Mouse (Mus musculus) embryo, embryonic 11.5 days (tissue): ENCODE data around the gene Lta.

Source experiments
- DNase-seq: peaks from one replicate; pipeline ENCODE4 v3.0.0-alpha.2; 2012; ENCODE audit warnings: low read depth, low spot score

Lta gene

GRCm38 (mm10) chr17:35209785-35210535 lies 4.8 kb upstream of the Lta start:
- DNase-seq, result no peak

DNA sequence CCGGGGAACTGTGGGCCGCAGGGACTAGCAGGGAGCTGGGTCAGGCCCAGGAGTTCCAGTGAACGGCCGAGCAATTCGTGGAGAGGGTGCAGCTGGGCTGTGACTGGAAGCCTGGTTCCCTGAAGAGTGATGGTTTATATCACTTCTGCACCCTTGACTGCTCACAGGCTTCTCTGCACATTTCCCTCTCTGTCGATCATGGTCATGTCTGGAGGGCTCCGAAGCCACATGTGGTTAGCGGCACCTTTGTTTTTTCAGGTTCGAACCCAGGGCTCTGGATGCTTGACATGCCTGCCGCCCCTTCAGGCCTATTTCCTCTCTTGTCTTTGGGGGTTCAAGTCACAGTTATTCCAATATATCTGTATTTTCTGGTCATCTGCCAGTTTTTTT lies 224 bp upstream of the Lta start:
- no peak for DNase-seq

GRCm38 (mm10) chr17:35202442-35202841 lies 2.7 kb downstream of the Lta start:
- DNase-seq, result no peak

- no peak for DNase-seq
These were observed 3.4 kb downstream of the Lta start, which contains the start of gene Tnf for GRCm38 (mm10) chr17:35201787-35202186. Tnf (minus strand) TSS chr17:35202007.

DNA sequence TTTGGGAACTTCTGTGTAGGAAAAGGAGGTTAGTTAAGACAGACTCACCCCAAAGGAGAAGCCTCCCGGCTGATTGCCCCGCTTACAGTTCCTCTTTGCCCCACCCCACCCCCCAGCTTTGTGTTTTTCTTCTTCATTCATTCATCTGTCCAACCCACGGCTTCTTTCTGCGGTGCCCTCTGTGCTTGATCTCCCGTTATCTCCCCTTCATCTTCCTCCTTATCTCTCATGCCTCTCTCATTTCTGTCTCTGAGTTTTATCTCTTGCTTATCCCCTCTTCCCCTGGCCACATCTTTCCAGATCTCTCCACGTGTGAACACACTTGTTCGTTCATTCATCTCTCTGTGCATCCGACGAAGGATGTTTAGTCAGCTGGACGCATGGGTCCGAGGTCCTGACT lies 4.0 kb downstream of the Lta start:
- no peak for DNase-seq

- DNase-seq, result no peak
These were observed 4.8 kb downstream of the Lta start for GRCm38 (mm10) chr17:35200398-35200797.

GRCm38 (mm10) chr17:35198946-35199345 lies 6.2 kb downstream of the Lta start:
- no peak for DNase-seq

- no peak for DNase-seq
These were observed 7.1 kb downstream of the Lta start for GRCm38 (mm10) chr17:35198029-35198428.

DNA sequence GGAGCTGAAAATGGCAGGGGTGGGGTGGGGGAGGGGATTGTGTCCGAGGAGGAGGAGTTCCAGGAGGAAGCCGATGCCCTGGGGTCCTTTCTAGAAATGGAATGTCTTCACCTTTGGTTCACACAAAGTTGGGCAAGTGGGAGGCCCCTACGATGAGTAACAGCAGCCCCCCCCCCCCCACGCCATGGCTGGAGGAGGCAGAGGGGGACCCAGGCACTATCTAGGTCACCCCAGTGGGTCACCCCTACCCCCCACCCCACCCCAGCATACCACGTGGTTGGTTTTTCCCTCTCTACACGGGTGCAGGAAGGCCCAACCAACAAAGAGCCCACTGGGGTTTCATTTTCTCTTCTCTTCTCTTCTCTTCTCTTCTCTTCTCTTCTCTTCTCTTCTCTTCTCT lies 8.0 kb downstream of the Lta start:
- DNase-seq, result no peak

GRCm38 (mm10) chr17:35196321-35196641 lies 8.9 kb downstream of the Lta start:
- no peak for DNase-seq

GRCm38 (mm10) chr17:35195631-35196320 lies 9.4 kb downstream of the Lta start:
- DNase-seq, result peak; percentile 45

DNA sequence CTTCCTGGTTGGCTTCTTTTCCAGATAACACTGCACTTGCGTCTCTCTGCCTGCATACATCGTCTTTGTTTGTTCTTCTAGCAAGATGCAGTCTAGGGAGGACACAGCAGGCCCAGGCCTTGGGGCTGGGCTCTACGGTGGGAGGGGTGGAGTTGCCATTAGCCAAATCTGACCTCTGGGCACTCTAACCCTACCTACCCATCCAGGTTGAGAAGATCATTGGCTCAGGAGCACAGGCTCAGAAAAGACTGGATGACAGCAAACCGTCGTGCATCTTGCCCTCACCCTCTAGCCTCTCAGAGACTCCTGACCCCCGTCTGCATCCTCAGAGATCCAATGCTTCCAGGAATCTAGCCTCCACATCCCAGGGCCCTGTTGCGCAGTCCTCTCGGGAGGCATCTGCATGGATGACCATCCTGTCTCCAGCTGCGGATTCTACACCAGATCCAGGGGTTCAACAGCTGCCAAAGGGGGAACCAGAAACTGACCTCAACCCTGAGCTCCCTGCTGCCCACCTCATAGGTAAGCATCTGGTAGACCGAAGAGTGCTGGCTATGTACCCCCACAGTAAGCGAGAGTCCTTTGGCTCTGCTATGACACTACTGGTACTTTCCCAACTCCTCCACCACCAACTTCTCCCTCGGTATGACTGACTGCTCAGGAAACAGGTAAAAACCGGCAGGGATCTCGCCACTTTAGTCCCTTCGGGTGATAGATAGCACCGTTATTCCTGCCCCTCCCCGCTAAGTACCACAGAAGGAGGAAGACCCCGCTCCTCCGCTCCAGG lies 10.1 kb downstream of the Lta start:
- DNase-seq, result no peak

- no peak for DNase-seq
These were observed 11.0 kb downstream of the Lta start, which contains the start of gene Ltb for GRCm38 (mm10) chr17:35193881-35194843. Ltb (plus strand) TSS chr17:35194439.

DNA sequence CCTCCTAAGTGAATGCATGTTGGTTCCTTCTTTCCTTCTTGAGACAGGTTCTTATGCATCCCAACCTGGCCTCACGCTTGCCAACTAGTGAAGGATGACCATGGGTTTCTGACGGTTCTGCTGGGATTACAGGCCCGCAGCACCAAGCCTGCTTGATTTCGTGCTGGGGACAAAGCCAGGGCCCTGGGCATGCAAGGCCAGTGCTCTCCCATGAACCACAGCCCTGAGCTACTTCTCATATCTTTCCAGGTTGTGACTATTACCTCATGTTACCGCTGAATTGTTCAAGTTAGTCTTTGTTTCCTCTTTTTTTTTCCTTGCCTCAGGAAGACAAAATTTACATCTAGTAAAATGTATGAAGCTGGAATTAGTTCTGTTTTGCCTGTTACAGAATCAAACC lies 12.2 kb downstream of the Lta start:
- no peak for DNase-seq

GRCm38 (mm10) chr17:35191723-35192122 lies 13.4 kb downstream of the Lta start:
- DNase-seq, result no peak

GRCm38 (mm10) chr17:35190096-35190495 lies 15.1 kb downstream of the Lta start:
- no peak for DNase-seq

GRCm38 (mm10) chr17:35189186-35189585 lies 16.0 kb downstream of the Lta start:
- no peak for DNase-seq

GRCm38 (mm10) chr17:35187959-35188610 lies 17.1 kb downstream of the Lta start, which contains the start of gene Lst1:
Lst1 (minus strand) TSS chr17:35188439.
- no peak for DNase-seq

DNA sequence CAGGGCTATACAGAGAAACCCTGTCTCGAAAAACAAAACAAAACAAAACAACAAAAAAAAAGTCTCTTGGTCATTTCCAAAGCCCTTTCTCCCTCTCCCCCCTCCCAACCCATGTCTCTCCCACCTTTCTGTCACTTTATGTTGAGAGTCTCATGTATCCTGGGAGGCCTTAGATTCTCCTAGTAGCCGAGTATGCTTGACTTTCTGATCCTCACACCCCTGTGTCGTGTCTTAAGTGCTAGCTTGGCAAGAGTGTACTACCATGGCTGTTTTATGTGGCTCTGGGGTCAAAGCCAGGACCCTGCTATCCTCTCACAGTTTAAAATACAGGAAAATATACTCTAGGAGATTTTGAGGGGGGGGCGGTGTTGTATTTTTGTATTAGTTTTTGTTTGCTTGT lies 17.8 kb downstream of the Lta start:
- no peak for DNase-seq

DNA sequence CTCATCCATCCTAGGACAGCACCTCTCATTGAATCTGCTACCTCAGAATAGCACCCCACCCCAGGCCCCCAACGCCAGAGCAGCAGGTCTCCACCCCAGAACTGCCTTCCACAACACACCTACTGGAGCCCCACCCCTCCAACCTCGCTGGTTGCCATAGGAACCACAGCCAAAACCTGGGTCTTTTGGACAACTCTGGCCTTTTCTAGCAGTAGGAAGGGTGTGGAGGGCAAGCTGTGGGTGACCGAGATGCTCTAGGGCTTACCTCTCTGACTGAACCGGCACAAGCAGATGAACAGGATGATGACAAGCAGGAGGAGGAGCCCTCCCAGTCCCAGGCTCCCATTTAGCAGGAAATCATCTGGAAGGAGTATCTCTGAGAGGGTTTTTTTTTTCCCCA lies 18.5 kb downstream of the Lta start:
- no peak for DNase-seq
